Mouse (Mus musculus): Measurements from ENCODE around the gene Gins2.

GRCm38 (mm10) chr8:120620441-120620840, 31.3 kb upstream of the Gins2 start:
- no peak for TF ChIP-seq POLR2A (IDR thresholded peaks at IDR 0.05; ENCODE audit: insufficient read depth, low read depth, low read length)
- no peak for TF ChIP-seq CTCF (IDR thresholded peaks at IDR 0.05; ENCODE audit: insufficient read depth, low read depth, low read length)

Data from olfactory bulb, adult 2 months (tissue).